Mouse (Mus musculus): ENCODE results near the gene Eme2. TPM values are rescaled to one million over a fixed set of nuclear protein-coding genes. Genes with fewer than 3 reads are reported as not detected.

Gene Eme2
- polyA plus RNA-seq, 1 experiment from 2014 or later, result 19.9 TPM

- no peak for DNase-seq (ENCODE audit: low spot score)
Measured at GRCm38 (mm10) chr17:24877336-24878116, 17.4 kb downstream of the Eme2 start.

GRCm38 (mm10) chr17:24874989-24875388 lies 19.9 kb downstream of the Eme2 start:
- DNase-seq (ENCODE audit: low spot score), result no peak

GRCm38 (mm10) chr17:24874405-24874745 lies 20.5 kb downstream of the Eme2 start:
- DNase-seq (ENCODE audit: low spot score), result no peak

- DNase-seq (ENCODE audit: low spot score), result no peak
Measured at GRCm38 (mm10) chr17:24873695-24874404, 21.0 kb downstream of the Eme2 start.

GRCm38 (mm10) chr17:24867914-24868313 lies 27.0 kb downstream of the Eme2 start:
- no peak for DNase-seq (ENCODE audit: low spot score)

- no peak for DNase-seq (ENCODE audit: low spot score)
Measured at GRCm38 (mm10) chr17:24865776-24866175, 29.1 kb downstream of the Eme2 start, which contains the start of gene Igfals. Gene Igfals, plus strand, starts transcription at chr17:24865997.

GRCm38 (mm10) chr17:24861785-24862184 lies 33.1 kb downstream of the Eme2 start:
- no peak for DNase-seq (ENCODE audit: low spot score)

GRCm38 (mm10) chr17:24860076-24860475 lies 34.8 kb downstream of the Eme2 start:
- no peak for DNase-seq (ENCODE audit: low spot score)

GRCm38 (mm10) chr17:24858967-24859366 lies 35.9 kb downstream of the Eme2 start:
- no peak for DNase-seq (ENCODE audit: low spot score)

GRCm38 (mm10) chr17:24857831-24858470 lies 36.9 kb downstream of the Eme2 start:
- no peak for DNase-seq (ENCODE audit: low spot score)

GRCm38 (mm10) chr17:24856589-24856988 lies 38.3 kb downstream of the Eme2 start:
- no peak for DNase-seq (ENCODE audit: low spot score)

GRCm38 (mm10) chr17:24855838-24856464 lies 38.9 kb downstream of the Eme2 start:
- no peak for DNase-seq (ENCODE audit: low spot score)

- DNase-seq (ENCODE audit: low spot score), result no peak
Measured at GRCm38 (mm10) chr17:24851381-24852125, 43.3 kb downstream of the Eme2 start.

GRCm38 (mm10) chr17:24850773-24851127 lies 44.1 kb downstream of the Eme2 start:
- DNase-seq (ENCODE audit: low spot score), result no peak

GRCm38 (mm10) chr17:24850065-24850772 lies 44.7 kb downstream of the Eme2 start, which contains the start of gene Fahd1:
Gene Fahd1, minus strand, starts transcription at chr17:24850364.
- DNase-seq (ENCODE audit: low spot score), result peak; percentile 96

- no peak for DNase-seq (ENCODE audit: low spot score)
Measured at GRCm38 (mm10) chr17:24849733-24850064, 45.2 kb downstream of the Eme2 start.

- DNase-seq (ENCODE audit: low spot score), result no peak
Measured at GRCm38 (mm10) chr17:24848600-24849031, 46.3 kb downstream of the Eme2 start.

GRCm38 (mm10) chr17:24847386-24847785 lies 47.5 kb downstream of the Eme2 start:
- DNase-seq (ENCODE audit: low spot score), result no peak

GRCm38 (mm10) chr17:24844525-24844924 lies 50.4 kb downstream of the Eme2 start:
- no peak for DNase-seq (ENCODE audit: low spot score)

- DNase-seq (ENCODE audit: low spot score), result no peak
Measured at GRCm38 (mm10) chr17:24842631-24843030, 52.3 kb downstream of the Eme2 start.
